Mouse (Mus musculus) macrophage (primary cell): ENCODE measurements around the gene Rgma. TPM values are rescaled to one million over a fixed set of nuclear protein-coding genes. Genes with fewer than 3 reads are reported as not detected.

Source experiments
- H3K27ac ChIP-seq: fragments of 350-480 bp; formaldehyde crosslinking; 2 replicates; pipeline ENCODE4 v1.9.0; 2021
- H3K36me3 ChIP-seq: fragments of 350-480 bp; formaldehyde crosslinking; 2 replicates; pipeline ENCODE4 v1.9.0; 2021; ENCODE audit errors: inconsistent target
- H3K4me3 ChIP-seq: fragments of 350-480 bp; formaldehyde crosslinking; 2 replicates; pipeline ENCODE4 v1.9.0; 2021; ENCODE audit errors: inconsistent target
- H3K79me2 ChIP-seq: fragments of 350-480 bp; formaldehyde crosslinking; 2 replicates; pipeline ENCODE4 v1.9.0; 2021; ENCODE audit errors: inconsistent target
- WGBS: methylation state at CpG from one replicate; pipeline ENCODE4 v1.1.7; 2026; ENCODE audit warnings: inconsistent platforms; ENCODE audit not compliant: missing documents; 5-methylcytosine and 5-hydroxymethylcytosine counted together
- polyA plus RNA-seq: library from polyadenylated mRNA; stranded (reverse); fragments of 250-400 nt; gene quantifications from 3 replicates; pipeline ENCODE4 v1.2.4, GENCODE M21; 2018; ENCODE audit warnings: inconsistent platforms

Rgma gene
- polyA plus RNA-seq, 1 experiment from 2014 or later, result not detected

DNA sequence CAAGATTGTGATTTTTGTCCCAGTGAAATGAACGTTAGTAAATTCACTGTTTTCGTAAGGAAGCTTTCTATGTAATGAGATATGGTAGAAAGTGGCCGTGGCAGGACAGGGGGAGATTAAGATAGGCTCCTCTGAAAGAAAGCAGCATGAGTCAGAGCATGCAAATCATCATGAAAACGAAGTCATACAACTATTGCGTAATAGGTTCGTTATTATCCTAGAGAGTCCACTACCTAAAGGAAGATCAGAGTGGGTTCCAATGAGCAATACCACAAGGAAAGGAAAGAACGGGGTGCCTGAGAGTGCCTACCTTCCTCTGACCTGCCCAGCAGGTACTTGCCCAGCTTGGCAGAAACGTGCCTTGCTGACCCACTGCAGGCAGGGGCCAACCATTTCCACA, 26.2 kb upstream of the Rgma start:
- no peaks in the 10 kb centered on the region for H3K36me3 ChIP-seq
- no peak overlapping the region for H3K4me3 ChIP-seq
- H3K79me2 ChIP-seq, result no peaks in the 10 kb centered on the region
- WGBS, result 78% methylated on average over 8 of the region's 8 CpGs
- H3K27ac ChIP-seq, result no peak overlapping the region

DNA sequence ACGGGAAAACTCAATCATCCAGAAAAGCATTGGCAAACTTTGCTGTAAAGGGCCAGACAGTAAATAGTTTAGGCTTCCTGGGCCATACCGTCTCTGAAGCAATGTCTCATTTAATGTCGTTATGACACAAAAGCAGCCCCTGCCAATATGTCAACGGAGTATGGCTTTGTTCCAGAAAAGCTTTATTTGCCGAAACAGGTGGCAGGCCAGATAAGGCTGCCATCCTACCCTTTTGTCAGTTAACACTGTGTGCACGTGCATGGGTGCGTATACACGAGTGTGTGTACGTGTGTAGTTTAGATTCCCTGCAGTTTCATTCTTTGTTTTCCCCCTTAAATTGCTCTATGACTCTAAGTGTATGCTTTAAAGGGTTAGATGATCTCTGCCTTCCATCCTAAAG, 20.1 kb upstream of the Rgma start:
- Histone ChIP-seq H3K36me3 (no peaks in the 10 kb centered on the region), H3K27ac (no peak overlapping the region), H3K79me2 (no peaks in the 10 kb centered on the region), H3K4me3 (no peak overlapping the region)
- 81% methylated on average over 9 of the region's 9 CpGs for WGBS

DNA sequence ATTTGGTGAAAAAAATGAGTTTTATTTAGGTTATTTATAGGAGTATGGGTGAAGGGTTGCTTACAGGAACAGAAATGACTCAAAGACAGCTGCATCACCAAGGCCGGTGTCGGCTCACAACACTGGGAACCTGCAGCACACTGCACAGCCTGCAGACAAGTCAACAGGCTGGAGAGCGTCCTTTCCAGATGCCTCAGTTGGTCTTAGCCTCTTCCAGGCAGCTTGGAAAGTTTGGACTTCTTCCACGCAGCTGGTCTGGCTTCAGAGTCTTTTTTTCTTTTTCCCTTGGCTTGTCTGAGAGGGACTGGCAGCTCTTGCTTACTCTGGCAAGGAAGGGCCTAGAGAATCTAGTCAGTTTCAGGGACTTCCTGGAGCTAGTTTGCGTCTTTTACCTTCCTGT, 18.4 kb upstream of the Rgma start:
- 84% methylated on average over 5 of the region's 5 CpGs for WGBS
- no peak overlapping the region for H3K4me3 ChIP-seq
- no peak overlapping the region for H3K27ac ChIP-seq
- H3K79me2 ChIP-seq, result no peaks in the 10 kb centered on the region
- no peaks in the 10 kb centered on the region for H3K36me3 ChIP-seq

DNA sequence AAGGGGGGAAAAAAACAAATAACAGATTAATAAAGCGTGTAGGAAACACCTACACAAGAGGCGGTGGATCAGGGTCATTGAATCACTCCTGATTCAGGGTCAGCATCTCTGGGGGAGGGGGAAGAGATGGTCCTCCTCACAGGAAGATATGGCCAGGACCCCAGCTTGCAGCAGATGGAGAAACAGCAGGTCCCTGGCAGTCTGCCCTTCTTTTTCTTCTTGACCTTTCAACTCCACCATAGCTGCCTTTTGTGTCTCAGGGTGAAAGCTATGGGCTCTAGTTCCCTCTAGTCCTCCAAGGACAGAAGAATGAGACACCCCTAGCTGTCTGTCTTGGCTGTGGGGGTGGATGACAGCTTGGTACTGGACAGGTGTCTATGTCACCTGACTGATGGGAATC, 17.7 kb upstream of the Rgma start:
- H3K4me3 ChIP-seq, result no peak overlapping the region
- no peaks in the 10 kb centered on the region for H3K79me2 ChIP-seq
- no peaks in the 10 kb centered on the region for H3K36me3 ChIP-seq
- H3K27ac ChIP-seq, result no peak overlapping the region
- 94% methylated on average over 2 of the region's 2 CpGs for WGBS

DNA sequence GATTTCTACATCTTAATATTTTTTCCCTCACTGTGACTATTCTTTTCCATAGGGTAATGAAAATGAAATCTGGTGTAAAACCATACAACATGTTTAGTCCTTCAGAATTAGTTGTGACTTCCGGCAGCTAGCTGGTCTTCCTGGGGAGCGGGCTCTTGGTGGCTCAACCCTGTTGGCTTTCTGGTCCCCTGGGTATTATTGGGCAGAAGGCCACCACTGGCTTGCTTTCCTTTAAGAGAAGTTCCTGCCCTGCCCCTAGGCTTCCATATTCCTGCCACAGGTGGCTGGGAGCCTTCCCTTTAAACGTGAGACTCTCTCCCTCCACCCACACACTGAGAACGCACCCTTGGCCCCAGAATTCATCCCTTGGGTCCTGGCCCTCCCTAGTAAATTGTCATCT, 9.8 kb upstream of the Rgma start:
- Histone ChIP-seq H3K4me3 (no peak overlapping the region), H3K79me2 (no peaks in the 10 kb centered on the region), H3K36me3 (no peaks in the 10 kb centered on the region), H3K27ac (no peak overlapping the region)
- WGBS, result 81% methylated on average over 4 of the region's 4 CpGs

DNA sequence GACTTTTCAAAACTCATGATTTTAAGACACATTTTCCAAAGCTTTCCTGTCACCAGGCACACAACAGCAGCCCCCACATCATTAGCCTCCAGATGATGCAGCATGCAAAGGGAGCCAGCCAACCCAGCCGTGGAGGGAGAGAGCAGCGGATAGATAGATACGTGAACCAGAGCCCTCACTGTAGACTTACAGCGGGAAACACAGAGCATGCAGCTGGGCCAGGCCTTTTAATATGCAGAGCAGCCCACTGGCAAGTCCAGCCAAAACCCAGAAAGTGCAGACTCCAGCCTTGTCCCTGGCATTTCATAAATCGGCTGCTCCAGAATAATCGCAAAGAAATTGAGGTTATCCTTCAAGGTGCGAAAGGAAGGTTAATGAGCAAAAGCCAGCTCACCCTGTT, 9.3 kb upstream of the Rgma start:
- Histone ChIP-seq H3K27ac (no peak overlapping the region), H3K4me3 (no peak overlapping the region), H3K36me3 (no peaks in the 10 kb centered on the region), H3K79me2 (no peaks in the 10 kb centered on the region)
- 90% methylated on average over 7 of the region's 7 CpGs for WGBS

DNA sequence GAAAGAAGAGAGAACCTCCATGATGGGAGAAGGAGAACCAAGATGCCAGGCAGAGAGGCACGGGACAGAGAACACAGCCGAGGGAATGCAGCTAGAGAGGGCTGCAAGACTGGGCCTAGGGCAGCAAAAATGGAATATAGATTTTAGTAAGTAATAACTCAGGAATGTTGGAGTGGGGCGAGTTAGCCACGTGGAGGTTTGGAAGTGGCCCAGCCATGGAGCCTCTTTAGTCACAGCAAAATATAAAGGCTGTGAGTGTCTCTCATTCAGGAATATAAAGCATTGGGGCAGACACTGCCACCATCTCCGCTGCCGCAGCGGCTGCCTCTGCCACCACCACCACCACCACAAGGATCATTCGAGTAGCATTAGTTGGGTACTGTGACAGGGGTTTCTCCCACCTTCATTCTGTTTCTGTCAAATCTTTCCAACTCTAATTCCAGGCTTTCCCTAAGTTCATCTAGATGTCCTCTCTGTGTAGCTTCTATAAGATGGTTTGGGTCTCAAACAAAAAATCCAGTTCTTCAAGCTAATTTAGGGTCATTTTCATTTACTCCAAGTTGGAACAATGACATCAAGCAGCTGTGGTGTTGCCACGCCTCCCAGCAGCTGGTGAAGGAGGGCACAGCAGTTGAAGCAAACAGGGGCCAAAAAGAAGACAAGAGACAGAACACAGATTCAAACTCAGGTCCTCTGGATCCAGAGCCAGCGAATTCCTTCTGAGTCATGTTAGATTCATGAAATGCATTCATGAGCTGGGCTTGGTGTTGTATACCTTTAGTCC, 7.4 kb upstream of the Rgma start:
- Histone ChIP-seq H3K4me3 (no peak overlapping the region), H3K36me3 (no peaks in the 10 kb centered on the region), H3K27ac (no peak overlapping the region), H3K79me2 (no peaks in the 10 kb centered on the region)
- WGBS, result 86% methylated on average over 10 of the region's 10 CpGs

DNA sequence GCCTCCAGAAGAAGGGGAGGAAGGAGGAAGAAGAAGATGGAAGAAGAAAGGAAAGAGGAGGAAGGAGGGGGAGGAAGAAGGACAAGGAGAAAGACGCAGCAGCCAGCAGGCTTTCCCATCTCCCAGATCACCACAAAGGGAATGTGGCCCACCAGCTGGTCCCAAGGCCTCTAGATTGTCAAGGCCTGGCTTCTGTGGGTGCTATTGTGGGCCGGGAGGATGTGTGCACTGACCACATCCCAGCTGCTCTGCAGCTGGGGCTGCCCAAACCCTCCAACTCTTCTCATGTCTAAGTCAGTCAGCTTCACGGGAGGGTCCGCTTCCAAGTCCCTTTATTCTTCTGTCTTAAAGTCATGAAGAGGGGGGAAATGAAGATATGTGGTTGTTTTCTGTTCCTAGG, 5.3 kb upstream of the Rgma start:
- H3K36me3 ChIP-seq, result no peaks in the 10 kb centered on the region
- no peak overlapping the region for H3K27ac ChIP-seq
- no peaks in the 10 kb centered on the region for H3K79me2 ChIP-seq
- 64% methylated on average over 4 of the region's 4 CpGs for WGBS
- H3K4me3 ChIP-seq, result no peak overlapping the region

DNA sequence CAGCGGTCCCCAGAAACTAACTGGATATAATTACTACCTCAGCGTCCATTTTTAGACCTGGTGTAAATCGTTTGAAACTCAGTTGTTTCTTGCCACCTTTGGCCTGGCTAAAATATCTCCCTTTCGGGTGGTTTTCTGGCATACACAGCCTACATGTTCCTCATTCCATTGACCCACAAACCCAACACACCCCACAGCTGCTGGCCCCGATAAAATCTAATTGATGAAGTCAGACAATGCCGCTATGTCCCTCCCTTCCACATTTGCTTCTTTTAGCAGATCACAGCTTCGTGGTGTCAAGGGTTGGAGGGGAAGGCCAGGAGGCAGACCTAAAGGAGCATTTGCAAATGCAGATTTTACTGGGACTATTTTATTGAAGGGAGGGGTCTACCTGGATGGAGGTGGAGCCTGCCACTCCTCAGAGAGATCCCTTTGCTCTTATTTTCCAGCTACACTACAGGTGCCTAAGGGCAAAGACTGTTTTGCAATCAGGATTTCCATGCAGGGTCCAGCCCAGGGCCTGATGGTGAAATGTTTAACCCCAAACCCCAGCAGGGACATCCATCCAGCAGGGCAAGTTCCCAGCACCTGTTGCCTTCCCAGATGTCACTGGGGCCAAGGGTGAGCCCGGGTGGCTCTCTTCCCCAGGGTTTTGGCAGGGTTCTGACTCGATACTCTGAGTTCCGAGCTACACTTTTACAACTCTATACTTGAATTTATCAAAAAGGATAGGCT, 3.6 kb upstream of the Rgma start:
- H3K27ac ChIP-seq, result no peak overlapping the region
- 30% methylated on average over 10 of the region's 10 CpGs for WGBS
- no peak overlapping the region for H3K4me3 ChIP-seq
- no peaks in the 10 kb centered on the region for H3K36me3 ChIP-seq
- no peaks in the 10 kb centered on the region for H3K79me2 ChIP-seq

DNA sequence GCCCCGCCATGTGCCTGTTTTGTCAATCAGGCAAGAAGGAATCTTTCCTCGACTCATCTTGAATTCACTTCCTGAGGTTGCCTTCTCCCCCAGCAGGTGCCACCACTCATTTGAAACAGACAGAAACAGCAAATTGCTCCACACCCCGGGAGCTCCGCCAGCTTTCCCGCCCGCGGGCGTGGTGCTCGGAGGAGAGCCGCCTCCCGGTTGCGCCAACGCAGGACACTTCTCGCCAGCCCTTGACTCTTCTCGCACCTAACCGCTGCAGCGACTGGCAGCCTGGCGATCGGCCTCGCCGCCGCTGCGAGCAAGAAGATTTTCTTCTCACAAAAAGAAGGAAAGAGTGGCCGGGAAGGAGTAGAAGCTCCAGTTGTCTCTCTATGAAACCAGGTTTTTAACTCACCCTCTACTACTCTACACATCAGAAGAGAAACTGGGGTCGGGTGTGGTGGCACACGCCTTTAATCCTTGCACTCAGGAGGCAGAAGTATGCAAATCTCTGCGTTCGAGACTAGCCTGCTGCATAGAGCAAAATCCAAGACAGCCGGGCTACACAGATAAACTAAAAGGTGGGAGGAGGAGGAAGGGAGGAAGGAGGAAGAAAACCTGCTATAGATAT, 2.8 kb upstream of the Rgma start:
- Histone ChIP-seq H3K36me3 (no peaks in the 10 kb centered on the region), H3K79me2 (no peaks in the 10 kb centered on the region), H3K4me3 (no peak overlapping the region), H3K27ac (no peak overlapping the region)
- 5% methylated on average over 28 of the region's 29 CpGs for whole genome bisulfite sequencing

DNA sequence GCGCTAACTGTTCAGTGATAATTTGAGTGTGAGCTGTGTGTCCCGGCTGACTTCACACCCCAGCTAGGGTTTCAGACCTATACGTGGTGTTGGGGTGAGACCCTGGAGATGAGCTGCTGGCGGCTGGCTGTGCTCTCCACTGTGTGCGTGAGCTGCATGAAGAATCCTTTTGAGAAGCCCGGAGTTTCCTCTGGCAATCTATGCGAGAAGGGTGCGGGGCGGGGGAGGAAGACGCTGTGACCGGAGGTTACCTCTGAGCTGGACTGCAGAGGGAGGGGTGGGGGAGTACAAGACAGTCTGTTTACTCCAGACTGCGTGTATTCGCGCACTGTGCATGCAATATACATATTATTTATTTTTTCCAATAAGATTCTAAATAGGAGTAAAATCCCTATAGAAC, 582 bp upstream of the Rgma start:
- H3K27ac ChIP-seq, result no peak overlapping the region
- no peak overlapping the region for H3K4me3 ChIP-seq
- 4% methylated on average over 13 of the region's 14 CpGs for WGBS
- H3K36me3 ChIP-seq, result no peaks in the 10 kb centered on the region
- no peaks in the 10 kb centered on the region for H3K79me2 ChIP-seq

DNA sequence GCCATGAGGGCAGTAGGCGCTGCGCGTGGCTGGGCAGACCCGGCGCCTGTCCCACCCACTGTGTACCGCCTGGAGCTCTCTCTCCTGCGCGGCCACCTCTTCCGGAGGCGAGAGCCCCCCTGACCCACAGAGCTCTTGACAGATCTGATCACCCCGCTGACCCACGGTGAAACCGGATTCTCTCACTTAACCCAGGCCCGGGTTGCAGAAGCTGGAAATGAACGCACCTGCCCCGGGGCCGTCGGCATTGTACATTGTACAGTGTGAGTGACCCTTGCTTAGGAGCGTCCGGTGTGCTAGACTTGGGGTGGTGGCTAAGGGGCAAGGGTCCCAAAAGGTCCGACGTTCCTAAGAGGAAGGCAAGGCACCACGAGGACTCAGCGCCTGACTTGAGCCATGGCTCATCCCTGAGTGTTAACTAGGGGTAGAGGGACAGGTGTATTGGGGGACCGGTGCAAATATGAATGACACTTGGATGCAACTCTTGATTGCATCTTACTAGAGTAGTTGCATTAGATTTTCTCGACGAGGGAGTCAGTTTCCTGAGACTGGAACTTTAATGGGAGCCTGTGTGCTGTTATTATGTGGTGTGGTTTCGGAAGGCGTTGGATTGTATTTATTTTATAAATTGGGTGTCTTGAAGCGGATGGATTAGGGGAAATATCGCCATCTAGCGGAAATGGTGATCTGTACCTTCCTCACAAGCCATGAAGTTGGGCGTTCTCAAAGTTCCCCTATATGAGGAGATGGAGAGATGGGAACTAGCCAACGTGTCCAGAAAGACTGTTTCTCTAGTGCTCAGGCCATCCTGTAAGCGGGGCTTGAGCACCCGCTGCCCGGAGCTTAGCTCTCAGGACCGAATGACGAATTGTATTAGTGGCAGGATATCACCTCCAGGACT, 1.0 kb downstream of the Rgma start:
- WGBS, result 2% methylated on average over 39 of the region's 39 CpGs
- Histone ChIP-seq H3K79me2 (no peaks in the 10 kb centered on the region), H3K4me3 (no peak overlapping the region), H3K27ac (no peak overlapping the region), H3K36me3 (no peaks in the 10 kb centered on the region)

DNA sequence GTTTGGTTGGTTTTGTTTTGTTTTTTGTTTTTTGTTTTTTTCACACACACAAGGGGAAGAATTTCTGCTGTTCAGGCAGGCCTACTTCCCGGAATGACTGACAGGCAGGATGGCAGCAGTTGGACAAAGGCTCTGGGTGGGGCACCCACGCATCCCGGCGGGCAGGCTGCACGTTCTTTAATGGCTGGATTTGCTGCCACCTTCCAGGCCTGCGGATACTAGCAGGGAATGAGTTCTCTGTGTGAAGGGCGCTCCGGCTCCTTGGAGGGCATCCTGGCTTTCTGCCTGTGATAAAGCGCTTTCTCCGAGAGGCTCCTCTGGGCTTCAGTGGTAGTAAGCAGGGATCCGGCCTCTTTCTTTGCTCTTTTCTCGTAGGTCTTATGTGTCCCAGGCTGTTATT, 2.0 kb downstream of the Rgma start:
- WGBS, result 70% methylated on average over 12 of the region's 12 CpGs
- H3K36me3 ChIP-seq, result no peaks in the 10 kb centered on the region
- H3K79me2 ChIP-seq, result no peaks in the 10 kb centered on the region
- H3K4me3 ChIP-seq, result no peak overlapping the region
- no peak overlapping the region for H3K27ac ChIP-seq

DNA sequence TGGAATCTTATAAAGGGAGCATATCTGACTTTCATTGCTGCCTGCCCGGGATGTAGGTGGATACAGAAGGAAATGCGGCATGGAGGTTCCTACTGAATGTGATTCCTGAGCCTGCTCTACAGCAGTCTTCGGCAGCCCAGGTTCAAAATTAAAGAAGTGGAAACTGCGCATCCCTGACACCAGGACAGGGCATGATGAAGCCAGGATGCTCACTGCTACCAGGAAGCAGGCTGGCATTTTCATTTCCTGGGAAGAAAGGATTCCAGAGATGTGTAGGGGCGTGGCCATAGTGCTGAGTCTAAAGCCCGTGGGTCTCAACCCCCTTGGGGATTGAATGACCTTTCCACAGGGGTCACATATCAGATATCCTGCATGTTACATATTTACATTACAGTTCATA, 2.7 kb downstream of the Rgma start:
- no peak overlapping the region for H3K27ac ChIP-seq
- no peaks in the 10 kb centered on the region for H3K36me3 ChIP-seq
- WGBS, result 76% methylated on average over 6 of the region's 6 CpGs
- H3K79me2 ChIP-seq, result no peaks in the 10 kb centered on the region
- no peak overlapping the region for H3K4me3 ChIP-seq
